Mouse (Mus musculus) embryo, embryonic 11 days (tissue): ENCODE measurements around the gene Cct5.
"Not testable (repeated sequence)": the region's sequence is repeated elsewhere in the genome, so short reads cannot be mapped to it uniquely, and the experiment has no call there.

ENCODE experiments used
- DNase-seq: peaks from one replicate; pipeline ENCODE4 v3.0.0-alpha.2; 2015

Gene Cct5

GRCm38 (mm10) chr15:31595651-31596050 is 6.0 kb downstream of the Cct5 start:
- DNase-seq: no peak

- DNase-seq: no peak
Observed at GRCm38 (mm10) chr15:31594260-31594659, 7.3 kb downstream of the Cct5 start.

- no peak for DNase-seq
Observed at GRCm38 (mm10) chr15:31592531-31592930, 9.1 kb downstream of the Cct5 start.

- DNase-seq: no peak
Observed at GRCm38 (mm10) chr15:31590176-31590575, 11.4 kb downstream of the Cct5 start.

- no peak for DNase-seq
Observed at GRCm38 (mm10) chr15:31588989-31589640, 12.5 kb downstream of the Cct5 start.

- DNase-seq: no peak
Observed at GRCm38 (mm10) chr15:31587789-31588188, 13.8 kb downstream of the Cct5 start.

GRCm38 (mm10) chr15:31586519-31586918 is 15.1 kb downstream of the Cct5 start:
- DNase-seq: peak; percentile 91

- DNase-seq: no peak
Observed at GRCm38 (mm10) chr15:31586088-31586487, 15.5 kb downstream of the Cct5 start.

- no peak for DNase-seq
Observed at GRCm38 (mm10) chr15:31585238-31585637, 16.4 kb downstream of the Cct5 start.

- DNase-seq: no peak
Observed at GRCm38 (mm10) chr15:31583304-31584085, 18.1 kb downstream of the Cct5 start.

- not testable (repeated sequence) for DNase-seq
Observed at GRCm38 (mm10) chr15:31581086-31581485, 20.5 kb downstream of the Cct5 start.

- no peak for DNase-seq
Observed at GRCm38 (mm10) chr15:31576076-31576475, 25.5 kb downstream of the Cct5 start.

- DNase-seq: no peak
Observed at GRCm38 (mm10) chr15:31573692-31574091, 27.9 kb downstream of the Cct5 start.

- DNase-seq: no peak
Observed at GRCm38 (mm10) chr15:31573287-31573686, 28.3 kb downstream of the Cct5 start.

- no peak for DNase-seq
Observed at GRCm38 (mm10) chr15:31571906-31572722, 29.5 kb downstream of the Cct5 start.

GRCm38 (mm10) chr15:31570959-31571358 is 30.6 kb downstream of the Cct5 start:
- DNase-seq: no peak

GRCm38 (mm10) chr15:31569325-31570022 is 32.1 kb downstream of the Cct5 start:
- DNase-seq: no peak

- peak; percentile 58 for DNase-seq
Observed at GRCm38 (mm10) chr15:31568581-31568996, 33.0 kb downstream of the Cct5 start.

- no peak for DNase-seq
Observed at GRCm38 (mm10) chr15:31567431-31567830, 34.2 kb downstream of the Cct5 start.

- no peak for DNase-seq
Observed at GRCm38 (mm10) chr15:31565786-31566185, 35.8 kb downstream of the Cct5 start.

- DNase-seq: no peak
Observed at GRCm38 (mm10) chr15:31565184-31565583, 36.4 kb downstream of the Cct5 start, which contains the start of gene Cmbl. Gene Cmbl (plus strand): TSS chr15:31565389.
